Mouse (Mus musculus) neural tube, embryonic 15.5 days (tissue): ENCODE measurements around the gene Rad51b. TPM values are rescaled to one million over a fixed set of nuclear protein-coding genes. Genes with fewer than 3 reads are reported as not detected.

Source experiments
- ATAC-seq: fragments of 200-750 bp; cut with Nextera tagmentation; 2 replicates; pipeline ENCODE4 v1.8.0; 2017; ENCODE audit warnings: mild to moderate bottlenecking, moderate TSS enrichment, moderate library complexity; ENCODE audit not compliant: low FRiP score
- H3K27ac ChIP-seq: fragments of 300-500 bp; sonication (generic); replicated peaks from 2 replicates; pipeline ENCODE4 v1.5.1; 2015; ENCODE audit warnings: mild to moderate bottlenecking, inconsistent platforms
- H3K27me3 ChIP-seq: fragments of 300-500 bp; sonication (generic); replicated peaks from 2 replicates; pipeline ENCODE4 v1.6.1; 2015; ENCODE audit warnings: inconsistent platforms
- H3K36me3 ChIP-seq: fragments of 300-500 bp; sonication (generic); 2 replicates; pipeline ENCODE4 v1.6.1; 2015; ENCODE audit warnings: inconsistent platforms
- H3K4me1 ChIP-seq: fragments of 300-500 bp; sonication (generic); 2 replicates; pipeline ENCODE4 v1.6.1; 2015; ENCODE audit warnings: inconsistent platforms
- H3K4me2 ChIP-seq: fragments of 300-500 bp; sonication (generic); 2 replicates; pipeline ENCODE4 v1.6.1; 2015; ENCODE audit warnings: inconsistent platforms, mild to moderate bottlenecking, moderate library complexity
- H3K4me3 ChIP-seq: fragments of 300-500 bp; sonication (generic); replicated peaks from 2 replicates; pipeline ENCODE4 v1.5.1; 2015; ENCODE audit warnings: mild to moderate bottlenecking, inconsistent platforms
- H3K9ac ChIP-seq: fragments of 300-500 bp; sonication (generic); replicated peaks from 2 replicates; pipeline ENCODE4 v1.6.1; 2015; ENCODE audit warnings: mild to moderate bottlenecking, inconsistent platforms
- H3K9me3 ChIP-seq: fragments of 300-500 bp; sonication (generic); replicated peaks from 2 replicates; pipeline ENCODE4 v1.6.1; 2016; ENCODE audit warnings: inconsistent platforms
- WGBS: fragments of 180-500 bp; shearing (Covaris S2); methylation state at CpG from one replicate; pipeline ENCODE4 v1.1.7; 2015; ENCODE audit warnings: mixed read lengths; 5-methylcytosine and 5-hydroxymethylcytosine counted together
- polyA plus RNA-seq: library from polyadenylated mRNA; unstranded; fragments of >200 nt; fragmentation: Nextera tagmentation; extraction: Ambion mirVana; gene quantifications from 2 replicates; pipeline ENCODE4 v1.2.1, GENCODE M21; 2015

Rad51b gene
- polyA plus RNA-seq, 1 experiment from 2014 or later, result 1.4 TPM

- Histone ChIP-seq H3K9me3 (no peaks in the 10 kb centered on the region), H3K4me2 (no peak overlapping the region), H3K27ac (no peak overlapping the region), H3K36me3 (no peaks in the 10 kb centered on the region), H3K9ac (no peak overlapping the region), H3K4me1 (no peaks in the 10 kb centered on the region), H3K27me3 (no peaks in the 10 kb centered on the region), H3K4me3 (no peak overlapping the region)
- no peak for ATAC-seq
Measured at GRCm38 (mm10) chr12:79649796-79650195, 352.7 kb downstream of the Rad51b start.

DNA sequence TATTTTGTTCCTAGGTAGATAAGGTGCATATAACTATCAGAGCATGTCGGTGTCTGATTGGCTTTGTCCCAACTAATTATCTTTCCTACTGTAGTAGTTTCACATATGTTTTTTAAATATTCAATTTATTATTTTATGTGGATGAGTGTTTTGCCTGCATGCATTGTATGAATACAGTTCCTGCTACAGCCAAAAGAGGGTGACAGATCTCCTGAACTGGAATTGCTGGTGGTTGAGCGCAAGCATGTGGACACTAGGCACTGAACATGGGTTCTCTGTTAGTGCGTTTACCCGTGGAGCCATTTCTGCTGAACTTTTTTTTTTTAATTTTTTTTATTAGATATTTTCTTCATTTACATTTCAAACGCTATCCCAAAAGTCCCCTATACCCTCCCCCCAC, 358.1 kb downstream of the Rad51b start:
- no peak for ATAC-seq
- Histone ChIP-seq H3K27ac (no peak overlapping the region), H3K36me3 (no peaks in the 10 kb centered on the region), H3K9ac (no peak overlapping the region), H3K27me3 (no peaks in the 10 kb centered on the region), H3K4me2 (no peak overlapping the region), H3K9me3 (no peaks in the 10 kb centered on the region), H3K4me3 (no peak overlapping the region), H3K4me1 (no peaks in the 10 kb centered on the region)
- 96% methylated on average over 5 of the region's 5 CpGs for WGBS

- Histone ChIP-seq H3K4me1 (peaks cover 17% of the 10 kb centered on the region), H3K27ac (no peak overlapping the region), H3K9me3 (no peaks in the 10 kb centered on the region), H3K4me2 (no peak overlapping the region), H3K9ac (no peak overlapping the region), H3K4me3 (no peak overlapping the region), H3K36me3 (no peaks in the 10 kb centered on the region), H3K27me3 (no peaks in the 10 kb centered on the region)
- WGBS, result 81% methylated on average over 3 of the region's 3 CpGs
- ATAC-seq, result no peak
Measured at GRCm38 (mm10) chr12:79658861-79659260, 361.8 kb downstream of the Rad51b start.

DNA sequence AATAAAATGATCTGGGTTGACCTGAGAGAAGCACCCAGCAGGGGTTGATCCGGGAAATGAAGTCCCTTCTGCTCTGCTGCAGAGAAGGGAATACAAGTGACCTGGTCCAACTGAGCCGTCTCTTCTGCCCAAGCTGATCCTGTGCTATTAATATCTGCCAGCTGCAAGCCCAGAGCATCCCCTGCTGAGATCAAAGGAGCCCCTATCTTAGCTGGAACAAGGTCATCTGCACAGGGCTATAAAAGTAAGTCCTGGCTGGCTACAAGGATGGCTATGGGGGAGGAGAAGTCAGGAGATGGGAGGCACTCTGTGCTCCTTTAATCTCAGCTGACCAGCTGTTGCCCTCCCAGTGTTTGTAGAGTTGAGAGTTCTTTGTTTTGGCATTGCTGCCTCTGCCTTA, 364.2 kb downstream of the Rad51b start:
- 6% methylated on average over 2 of the region's 2 CpGs for WGBS
- H3K36me3 ChIP-seq, result no peaks in the 10 kb centered on the region
- no peak overlapping the region for H3K4me2 ChIP-seq
- peak overlapping the region; percentile 58 for H3K27ac ChIP-seq
- peaks cover 17% of the 10 kb centered on the region for H3K4me1 ChIP-seq
- ATAC-seq, result no peak
- H3K9me3 ChIP-seq, result no peaks in the 10 kb centered on the region
- H3K4me3 ChIP-seq, result no peak overlapping the region
- no peaks in the 10 kb centered on the region for H3K27me3 ChIP-seq
- no peak overlapping the region for H3K9ac ChIP-seq

GRCm38 (mm10) chr12:79663131-79663892, 366.2 kb downstream of the Rad51b start:
- Histone ChIP-seq H3K27ac (peak overlapping the region; percentile 46), H3K4me1 (peaks cover 17% of the 10 kb centered on the region), H3K9ac (no peak overlapping the region), H3K27me3 (no peaks in the 10 kb centered on the region), H3K4me2 (no peak overlapping the region), H3K9me3 (no peaks in the 10 kb centered on the region), H3K36me3 (no peaks in the 10 kb centered on the region), H3K4me3 (no peak overlapping the region)
- 31% methylated on average over 10 of the region's 10 CpGs for WGBS
- ATAC-seq, result no peak

DNA sequence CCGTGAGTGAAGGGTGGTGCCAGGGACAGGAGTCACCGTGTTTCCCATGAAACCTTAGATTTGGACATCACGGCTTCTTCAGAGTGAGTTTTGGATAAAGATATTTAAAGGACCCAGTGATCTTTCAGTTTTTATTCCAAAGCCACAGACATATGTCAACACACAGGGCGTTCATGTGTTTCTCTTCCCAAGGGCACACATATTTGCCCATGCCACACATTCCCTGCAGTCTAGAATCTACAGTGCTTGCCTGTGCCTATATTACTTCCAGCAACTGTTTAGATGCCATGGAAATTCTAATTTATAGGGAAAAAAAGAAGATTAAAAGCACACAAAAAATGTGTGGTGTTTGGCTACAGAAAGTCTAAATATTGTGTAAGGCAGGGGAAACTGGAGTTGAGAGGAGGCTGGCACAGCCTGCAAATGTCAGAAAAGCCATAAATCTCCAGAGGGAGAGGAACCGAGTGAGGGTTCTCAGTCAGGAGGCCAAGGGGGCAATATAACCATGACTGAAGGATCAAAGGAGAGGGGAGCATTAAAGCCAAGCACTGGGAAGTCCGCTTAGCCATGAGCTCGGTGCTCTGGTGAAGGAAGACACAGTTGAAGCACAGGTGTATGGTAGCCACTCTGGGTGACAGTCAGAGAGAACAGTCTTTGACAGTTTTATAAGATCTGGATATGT, 367.0 kb downstream of the Rad51b start:
- Histone ChIP-seq H3K9me3 (no peaks in the 10 kb centered on the region), H3K4me1 (peaks cover 17% of the 10 kb centered on the region), H3K27me3 (no peaks in the 10 kb centered on the region), H3K9ac (no peak overlapping the region), H3K4me3 (no peak overlapping the region), H3K27ac (no peak overlapping the region), H3K4me2 (no peak overlapping the region), H3K36me3 (no peaks in the 10 kb centered on the region)
- 48% methylated on average over 7 of the region's 7 CpGs for WGBS
- no peak for ATAC-seq

DNA sequence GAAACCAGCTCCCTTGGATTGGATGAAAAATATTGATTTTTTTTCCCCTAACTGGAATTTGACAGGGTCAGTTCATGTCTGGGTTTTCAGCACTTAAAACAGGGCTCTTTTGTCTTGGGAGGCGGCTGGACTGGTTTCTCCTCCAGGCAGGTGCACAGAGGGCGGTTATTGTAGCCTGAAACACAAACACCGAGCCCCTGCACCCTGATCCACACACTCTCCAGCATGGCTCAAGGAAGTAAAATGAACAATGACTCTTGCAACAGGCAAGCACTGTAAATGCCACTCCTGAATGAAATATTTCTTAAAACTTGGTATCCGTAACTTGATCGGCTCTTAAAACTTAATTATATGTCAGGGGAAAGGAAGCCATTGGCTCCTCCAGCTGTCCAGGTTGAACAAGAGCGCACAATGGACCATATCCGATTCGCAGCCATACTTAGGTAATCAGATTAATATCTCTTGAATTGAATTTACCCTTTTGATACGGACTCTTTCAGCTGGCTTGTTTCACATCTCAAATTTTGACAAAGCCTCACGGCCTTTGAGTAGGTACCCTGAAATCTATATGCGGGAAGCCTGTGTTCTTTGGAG, 377.9 kb downstream of the Rad51b start:
- no peak overlapping the region for H3K4me2 ChIP-seq
- no peaks in the 10 kb centered on the region for H3K36me3 ChIP-seq
- peaks cover 7% of the 10 kb centered on the region; the same call in 1 of the 2 replicates for H3K4me1 ChIP-seq
- ATAC-seq, result no peak
- no peak overlapping the region for H3K27ac ChIP-seq
- H3K9ac ChIP-seq, result no peak overlapping the region
- 85% methylated on average over 11 of the region's 11 CpGs for WGBS
- no peaks in the 10 kb centered on the region for H3K9me3 ChIP-seq
- no peak overlapping the region for H3K4me3 ChIP-seq
- H3K27me3 ChIP-seq, result no peaks in the 10 kb centered on the region

DNA sequence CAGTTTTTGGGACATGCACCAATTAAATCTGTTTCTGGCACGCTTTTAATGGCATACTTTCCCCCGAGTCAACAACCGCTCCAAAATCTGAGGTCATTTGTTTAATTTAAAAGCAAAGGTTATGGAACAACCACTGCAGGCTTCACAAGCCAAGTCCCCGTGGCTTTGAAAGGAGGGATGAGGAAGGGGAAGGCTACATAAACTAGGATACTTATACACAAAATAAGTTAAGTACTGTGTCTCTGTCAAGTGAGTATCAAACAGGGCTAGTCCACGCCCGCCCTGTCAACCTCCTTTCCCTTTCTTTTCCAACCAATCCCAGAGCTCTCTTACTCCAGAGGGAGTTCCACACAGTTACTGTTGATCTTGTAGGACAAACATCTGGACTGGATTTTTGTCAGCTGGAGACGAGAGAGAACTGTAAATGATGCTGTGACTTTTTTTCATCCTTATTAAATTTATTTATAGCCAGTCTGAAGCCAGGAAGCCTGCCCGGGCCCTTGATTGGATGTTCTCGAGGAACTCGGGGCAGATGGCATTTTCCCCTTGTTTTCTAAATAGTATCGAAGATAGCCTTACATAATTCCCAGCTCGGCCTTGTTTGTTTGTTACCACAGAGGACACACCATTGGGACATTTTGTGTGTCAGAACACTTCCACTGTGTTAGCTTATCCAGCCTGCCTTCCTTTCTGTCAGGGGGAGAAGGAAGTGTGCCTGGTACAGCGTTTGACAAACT, 378.5 kb downstream of the Rad51b start:
- peaks cover 13% of the 10 kb centered on the region for H3K4me1 ChIP-seq
- H3K27ac ChIP-seq, result no peak overlapping the region
- no peaks in the 10 kb centered on the region for H3K27me3 ChIP-seq
- no peak overlapping the region for H3K4me3 ChIP-seq
- ATAC-seq, result no peak
- no peak overlapping the region for H3K9ac ChIP-seq
- no peaks in the 10 kb centered on the region for H3K36me3 ChIP-seq
- H3K9me3 ChIP-seq, result no peaks in the 10 kb centered on the region
- WGBS, result 75% methylated on average over 13 of the region's 13 CpGs
- no peak overlapping the region for H3K4me2 ChIP-seq

DNA sequence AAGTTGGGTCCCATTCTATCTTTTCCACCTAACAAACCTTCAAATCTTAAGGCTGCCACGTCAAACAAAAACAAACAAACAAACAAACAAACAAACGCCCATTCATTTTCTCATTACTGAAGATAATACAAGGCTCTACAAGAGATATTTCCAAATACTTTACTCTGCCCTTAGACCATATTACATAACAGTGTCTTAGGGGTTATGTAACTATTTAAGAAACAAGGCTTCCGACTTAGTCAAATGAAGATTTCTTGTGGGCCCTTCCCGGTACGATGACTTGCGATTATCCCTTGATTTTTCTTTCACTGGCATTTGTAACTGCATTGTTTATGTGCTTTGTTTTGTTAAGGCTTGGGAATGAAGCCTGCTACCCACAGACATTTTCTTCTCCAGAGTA, 379.2 kb downstream of the Rad51b start:
- no peaks in the 10 kb centered on the region for H3K27me3 ChIP-seq
- H3K4me3 ChIP-seq, result no peak overlapping the region
- no peak overlapping the region for H3K4me2 ChIP-seq
- 93% methylated on average over 6 of the region's 6 CpGs for WGBS
- no peak overlapping the region for H3K9ac ChIP-seq
- peaks cover 13% of the 10 kb centered on the region for H3K4me1 ChIP-seq
- H3K27ac ChIP-seq, result no peak overlapping the region
- no peaks in the 10 kb centered on the region for H3K9me3 ChIP-seq
- ATAC-seq, result no peak
- no peaks in the 10 kb centered on the region for H3K36me3 ChIP-seq

- Histone ChIP-seq H3K4me3 (no peak overlapping the region), H3K4me2 (no peak overlapping the region), H3K27ac (no peak overlapping the region), H3K27me3 (no peaks in the 10 kb centered on the region), H3K9ac (no peak overlapping the region), H3K9me3 (no peaks in the 10 kb centered on the region), H3K36me3 (no peaks in the 10 kb centered on the region), H3K4me1 (peaks cover 13% of the 10 kb centered on the region)
- 86% methylated on average over 5 of the region's 5 CpGs for WGBS
- ATAC-seq, result no peak
Measured at GRCm38 (mm10) chr12:79676896-79677295, 379.8 kb downstream of the Rad51b start.

- H3K36me3 ChIP-seq, result no peaks in the 10 kb centered on the region
- H3K9me3 ChIP-seq, result no peaks in the 10 kb centered on the region
- ATAC-seq, result no peak
- H3K4me1 ChIP-seq, result peaks cover 13% of the 10 kb centered on the region
- no peak overlapping the region for H3K4me2 ChIP-seq
- H3K27me3 ChIP-seq, result no peaks in the 10 kb centered on the region
- H3K9ac ChIP-seq, result no peak overlapping the region
- 64% methylated on average over 11 of the region's 11 CpGs for WGBS
- peak overlapping the region; percentile 66 for H3K27ac ChIP-seq
- H3K4me3 ChIP-seq, result no peak overlapping the region
Measured at GRCm38 (mm10) chr12:79679251-79679901, 382.3 kb downstream of the Rad51b start.
